Mouse (Mus musculus): ENCODE data around the gene Cts7. TPM values are rescaled to one million over a fixed set of nuclear protein-coding genes. Genes with fewer than 3 reads are reported as not detected.

Cts7 gene
- total RNA-seq (2021), result not detected
- polyA plus RNA-seq (2012; rRNA removed), result not detected in 2 replicates
- long read RNA-seq, result 0 reads

DNA sequence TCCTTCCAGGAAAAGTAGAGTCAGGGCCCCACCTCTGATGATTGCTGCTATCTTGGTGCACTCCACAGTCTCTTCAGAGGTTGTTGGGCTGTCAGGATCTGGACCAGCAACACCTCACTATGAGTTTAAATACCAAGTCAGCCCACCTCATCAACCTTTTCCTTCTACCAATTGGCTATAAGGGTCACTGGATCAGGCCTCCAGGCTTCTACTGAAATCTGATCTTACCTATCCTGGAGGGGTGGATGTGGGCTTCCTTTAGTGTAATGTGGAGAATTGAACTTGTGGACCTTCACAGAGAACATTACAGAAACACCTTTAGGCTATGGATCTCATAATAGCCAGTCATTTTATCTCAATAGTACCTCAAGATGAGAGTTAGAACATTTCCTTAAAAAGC lies at the start of gene Cts7:
TSS of gene Cts7 (minus strand) at position 101 of the 400 bp plus-strand sequence.
- Histone ChIP-seq H3K79me2 (replicated peaks; ENCODE audit: control insufficient read depth, insufficient read depth, low read length) (no peaks in the 10 kb centered on the region), H3K9ac (ENCODE audit: low read depth, low read length) (no peak within 1 kb of the TSS), H3K27me3 (ENCODE audit: control insufficient read depth, insufficient read depth, low read length) (no peaks in the 10 kb centered on the region), H3K27ac (no peak within 1 kb of the TSS), H3K4me3 (no peak within 1 kb of the TSS), H3K36me3 (ENCODE audit: control insufficient read depth, insufficient read depth, low read length) (no peaks in the 10 kb centered on the region), H3K4me1 (ENCODE audit: control insufficient read depth, insufficient read depth, low read length) (no peaks in the 10 kb centered on the region)
- TF ChIP-seq POLR2A (IDR thresholded peaks at IDR 0.05; ENCODE audit: insufficient read depth, low read depth, low read length) (no peak), CTCF (IDR thresholded peaks at IDR 0.05) (no peak)
- DNase-seq, result no peak
- intact Hi-C loops (cut with DNase I), result no loop called here

Small RNA genes lying within 50 kb of the gene (microRNA-seq; reads per million reads assigned to microRNA genes)
- gene Gm27704, result 0 reads per million in 2 experiments

Other genes with a start within 250 kb of the Cts7 start
- not detected for gene Ctsr, start 193.9 kb downstream of the Cts7 start, total RNA-seq (2021)
- not detected in 2 replicates for gene Ctsr, start 193.9 kb downstream of the Cts7 start, polyA plus RNA-seq (2012; rRNA removed)
- not detected for gene Cts6, start 154.8 kb downstream of the Cts7 start, total RNA-seq (2021)
- gene Cts6, start 154.8 kb downstream of the Cts7 start, polyA plus RNA-seq (2012; rRNA removed), result not detected in 2 replicates
- not detected for gene Cts8, start 102.8 kb downstream of the Cts7 start, total RNA-seq (2021)
- not detected in 2 replicates for gene Cts8, start 102.8 kb downstream of the Cts7 start, polyA plus RNA-seq (2012; rRNA removed)
- not detected for gene Gm49398, start 69.4 kb downstream of the Cts7 start, total RNA-seq (2021)
- not detected in 2 replicates for gene Gm49398, start 69.4 kb downstream of the Cts7 start, polyA plus RNA-seq (2012; rRNA removed)
- not detected for gene Ctsm, start 183.6 kb upstream of the Cts7 start, total RNA-seq (2021)
- gene Ctsm, start 183.6 kb upstream of the Cts7 start, polyA plus RNA-seq (2012; rRNA removed), result not detected in 2 replicates
- gene Gm49352, start 210.0 kb upstream of the Cts7 start, total RNA-seq (2021), result not detected
- gene Gm49352, start 210.0 kb upstream of the Cts7 start, polyA plus RNA-seq (2012; rRNA removed), result not detected in 2 replicates
- not detected for gene Cts3, start 211.9 kb upstream of the Cts7 start, total RNA-seq (2021)
- not detected in 2 replicates for gene Cts3, start 211.9 kb upstream of the Cts7 start, polyA plus RNA-seq (2012; rRNA removed)